Comparison of ENCODE assay signal across 16 mouse cellular contexts in the genomic region with DNA sequence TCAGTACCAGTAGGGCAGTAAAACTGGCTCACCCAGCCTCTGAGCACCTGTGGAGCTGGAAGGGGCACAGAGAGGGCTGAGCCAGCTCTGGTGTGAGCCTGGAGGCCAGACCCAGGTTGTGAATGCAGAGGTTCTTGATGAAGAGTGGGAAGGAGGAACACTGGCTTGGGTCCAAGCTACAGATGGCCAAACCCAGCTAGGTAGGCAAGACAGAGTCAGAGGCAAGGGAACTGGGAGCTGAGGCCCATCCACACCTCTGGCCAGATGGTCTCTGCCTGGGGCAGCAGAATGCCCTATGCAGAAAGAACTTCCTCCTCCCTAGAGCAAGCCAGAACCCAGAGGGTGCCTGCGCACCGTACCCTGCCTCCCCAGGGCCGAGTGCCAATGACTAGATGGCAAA.
A peak's percentile ranks its signal among the peaks of the same experiment; 100 is the strongest.
DNase-seq lines count a peak whose midpoint lies in the region; ATAC-seq lines count a peak whose summit lies in the region.
"Had no signal": no experiment of that assay in that cellular context is flagged by ENCODE, and none has a peak within 500 bp of the region (broad histone marks: within the 10 kb centered on the region; RNA-seq: fewer than 3 reads in every experiment).

No protein-coding gene starts in this region.

- DNase-seq in cerebellum, adult 11 months: peak; percentile 19
- peak; percentile 5 for DNase-seq in lung, postnatal 14 days
- no peak for DNase-seq in lung, adult 18-20 months
- DNase-seq in cerebellum, adult 9-10 months: peak; percentile 47
- peak; percentile 21 to 29 for DNase-seq in cerebellum, postnatal 36 days
- DNase-seq in layer of hippocampus, postnatal 25 days (ENCODE audit: extremely low spot score in 1 of 2, low spot score in 1 of 2): no peak
- DNase-seq in c-Kit-positive CD71-positive TER-119-positive erythroid progenitor cells, embryonic 14.5 days (ENCODE audit: low spot score): no peak
- DNase-seq: adrenal gland, adult 8-10 months; adrenal gland, postnatal 36 days; B cell, adult 2 months; forebrain, postnatal 0 days; gastrocnemius, postnatal 14 days; heart, adult 2 months had no signal

- ATAC-seq in cerebellum, adult (ENCODE audit: insufficient number of reproducible peaks, low FRiP score, low TSS enrichment): no peak
- ATAC-seq: CD4-positive, CD25-positive, alpha-beta regulatory T cell, adult 4 months; forebrain, postnatal 0 days; intestine, embryonic 15.5 days had no signal

Comparison
In these comparisons a context has a peak if more than half of its experiments do, and no peak if none do; other contexts are left out.
1. DNase-seq: peak in cerebellum, adult 11 months (single experiment), lung, postnatal 14 days (single experiment), cerebellum, adult 9-10 months (single experiment) and cerebellum, postnatal 36 days (2 of 2); none in lung, adult 18-20 months (0 of 2), layer of hippocampus, postnatal 25 days (0 of 2) and c-Kit-positive CD71-positive TER-119-positive erythroid progenitor cells, embryonic 14.5 days (single experiment).